Mouse (Mus musculus) left cerebral cortex, adult 6 months (tissue): ENCODE measurements around the gene Cherp. TPM values are rescaled to one million over a fixed set of nuclear protein-coding genes. Genes with fewer than 3 reads are reported as not detected.

Source experiments
- long read RNA-seq, 2 experiments: library from polyadenylated mRNA; unstranded; transcript quantifications; one replicate each; pipeline ENCODE4 v2.0.0; 2019 to 2020
- polyA plus RNA-seq: library from polyadenylated mRNA; unstranded; fragments of <200 nt; fragmentation: Nextera tagmentation; gene quantifications from 2 replicates; pipeline ENCODE4 v1.2.3, GENCODE M21; 2021

Cherp gene
- 16.7 and 33.9 TPM in 2 replicates for polyA plus RNA-seq
- long read RNA-seq, experiment 1, transcript Cherp-207 (18 exons, 3,646 nt): major isoform, 20 of 55 reads
- long read RNA-seq, experiment 1, partial matches to known transcripts: 20 of 55 reads
- long read RNA-seq, experiment 1, other reads (novel, unspliced or antisense): 12 of 55 reads
- long read RNA-seq, experiment 2, partial matches to known transcripts: 6 of 9 reads
- long read RNA-seq, experiment 2, other reads (novel, unspliced or antisense): 2 of 9 reads

GRCm38 (mm10) chr8:72474826-72475546 is at the start of gene Cherp:
Cherp (minus strand) TSS chr8:72475226.

GRCm38 (mm10) chr8:72491680-72492621 is 16.9 kb upstream of the Cherp start, which contains the start of gene Slc35e1:
Slc35e1 (minus strand) TSS chr8:72492614.

GRCm38 (mm10) chr8:72443338-72443993 is 31.6 kb downstream of the Cherp start, which contains the start of the genes Calr3 and 1700030K09Rik:
Calr3 (minus strand) TSS chr8:72443870.
1700030K09Rik (plus strand) TSS chr8:72443880.

GRCm38 (mm10) chr8:72421362-72422335 is 53.4 kb downstream of the Cherp start, which contains the start of gene Eps15l1:
Eps15l1 (minus strand) TSS chr8:72421460.

Other genes starting within 250 kb of the Cherp start
- gene Ap1m1, start 235.2 kb downstream of the Cherp start, polyA plus RNA-seq: 80.9 and 92.7 TPM in 2 replicates
- gene Gm10282, start 170.0 kb downstream of the Cherp start, polyA plus RNA-seq: 7.1 and 8.5 TPM in 2 replicates
- gene Klf2, start 156.2 kb downstream of the Cherp start, polyA plus RNA-seq: 0.70 and 14.4 TPM in 2 replicates
- gene Eps15l1, start 53.8 kb downstream of the Cherp start, polyA plus RNA-seq: 19.7 and 21.9 TPM in 2 replicates
- 1.0 and 1.5 TPM in 2 replicates for gene Calr3, start 31.4 kb downstream of the Cherp start, polyA plus RNA-seq
- 6.7 and 7.6 TPM in 2 replicates for gene 1700030K09Rik, start 31.3 kb downstream of the Cherp start, polyA plus RNA-seq
- 4.6 and 5.0 TPM in 2 replicates for gene Slc35e1, start 17.4 kb upstream of the Cherp start, polyA plus RNA-seq
- 2.9 and 7.0 TPM in 2 replicates for gene Med26, start 73.0 kb upstream of the Cherp start, polyA plus RNA-seq
- 97.9 and 129 TPM in 2 replicates for gene Smim7, start 95.9 kb upstream of the Cherp start, polyA plus RNA-seq
- 93.1 and 106 TPM in 2 replicates for gene Tmem38a, start 96.8 kb upstream of the Cherp start, polyA plus RNA-seq
- gene Nwd1, start 171.5 kb upstream of the Cherp start, polyA plus RNA-seq: 4.0 and 5.1 TPM in 2 replicates
- gene Sin3b, start 248.1 kb upstream of the Cherp start, polyA plus RNA-seq: 43.6 and 50.6 TPM in 2 replicates